Mouse (Mus musculus): Measurements from ENCODE around the gene Vwce. TPM values are rescaled to one million over a fixed set of nuclear protein-coding genes. Genes with fewer than 3 reads are reported as not detected.

Vwce gene
- polyA plus RNA-seq, 1 experiment = 0.11 TPM

DNA sequence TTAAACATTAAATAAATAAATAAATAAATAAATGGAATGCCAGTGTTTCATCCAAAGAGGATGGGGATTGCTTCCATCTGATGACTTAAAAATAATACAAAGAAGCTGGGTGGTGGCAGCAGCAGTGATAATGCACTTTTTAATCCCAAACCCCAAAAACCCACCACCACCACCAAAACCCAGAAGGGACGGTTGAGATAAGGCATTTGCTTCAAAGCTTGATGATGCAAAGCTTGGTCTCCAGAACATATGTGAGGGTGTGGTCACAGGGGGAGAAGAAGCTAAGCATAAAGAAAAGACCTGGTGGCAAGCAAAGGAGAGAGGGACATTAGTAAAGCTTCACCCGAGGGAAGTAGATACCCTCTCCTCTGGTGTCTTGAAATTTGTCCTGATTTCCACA lies 27.9 kb downstream of the Vwce start:
- TF ChIP-seq GATA1 (IDR thresholded peaks at IDR 0.05; ENCODE audit: low read length) (peak; percentile 68), TAL1 (IDR thresholded peaks at IDR 0.05; ENCODE audit: low read length) (peak; percentile 50)
- peaks cover 91% of the 10 kb centered on the region for H3K4me1 ChIP-seq (ENCODE audit: control insufficient read depth)
- no peaks in the 10 kb centered on the region for H3K9me3 ChIP-seq (ENCODE audit: control insufficient read depth, low read length)
- H3K27me3 ChIP-seq (ENCODE audit: control insufficient read depth) = no peaks in the 10 kb centered on the region
- H3K36me3 ChIP-seq (ENCODE audit: control insufficient read depth) = peaks cover 37% of the 10 kb centered on the region
- H3K4me3 ChIP-seq (replicated peaks) = peak overlapping the region; percentile 45

DNA sequence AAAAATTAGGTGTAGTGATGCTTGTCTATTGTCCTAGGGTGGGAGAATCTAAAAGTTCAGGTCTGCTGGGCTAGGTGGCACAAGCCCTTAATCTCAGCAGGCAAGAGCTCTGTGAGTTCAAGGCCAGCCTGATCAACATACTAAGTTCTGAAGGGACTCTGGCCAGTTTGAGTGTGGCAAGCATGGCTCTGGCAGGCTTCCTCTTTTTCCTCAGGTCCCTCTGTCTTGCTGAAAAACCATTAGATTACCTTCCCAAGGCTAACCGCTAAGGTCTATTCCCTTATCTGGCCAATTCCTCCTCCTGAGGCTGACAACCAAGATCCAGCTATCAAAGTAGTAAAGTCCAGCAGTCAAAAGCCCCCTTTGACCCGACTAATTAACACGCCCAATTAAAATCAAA lies 28.7 kb downstream of the Vwce start:
- H3K4me1 ChIP-seq (ENCODE audit: control insufficient read depth) = peaks cover 84% of the 10 kb centered on the region
- peaks cover 35% of the 10 kb centered on the region for H3K36me3 ChIP-seq (ENCODE audit: control insufficient read depth)
- no peak overlapping the region for H3K4me3 ChIP-seq (replicated peaks)
- TF ChIP-seq GATA1 (IDR thresholded peaks at IDR 0.05; ENCODE audit: low read length) (no peak), TAL1 (IDR thresholded peaks at IDR 0.05; ENCODE audit: low read length) (no peak)
- H3K9me3 ChIP-seq (ENCODE audit: control insufficient read depth, low read length) = no peaks in the 10 kb centered on the region
- H3K27me3 ChIP-seq (ENCODE audit: control insufficient read depth) = no peaks in the 10 kb centered on the region

DNA sequence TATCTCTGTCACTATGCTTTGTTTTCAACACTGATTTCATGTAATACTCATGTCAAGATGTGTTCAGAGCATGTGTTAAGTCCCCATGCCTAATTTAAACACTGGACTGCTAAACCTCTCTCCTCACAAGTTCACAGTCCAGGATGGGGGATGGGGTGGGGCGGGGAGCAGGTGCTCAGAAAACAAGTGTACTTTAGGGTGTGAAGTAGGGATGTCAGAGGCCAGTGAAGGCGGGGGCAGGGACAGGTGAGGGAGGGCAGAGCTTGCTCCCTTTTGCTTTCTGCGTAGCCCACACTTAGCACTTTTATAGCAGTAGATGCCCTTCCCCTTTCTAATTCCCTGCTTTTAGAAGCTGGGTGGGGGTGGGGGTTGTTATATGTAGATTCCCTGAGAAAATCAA lies 31.1 kb downstream of the Vwce start:
- H3K9me3 ChIP-seq (ENCODE audit: control insufficient read depth, low read length) = no peaks in the 10 kb centered on the region
- no peak overlapping the region for H3K4me3 ChIP-seq (replicated peaks)
- peaks cover 3% of the 10 kb centered on the region; the same call in 1 of the 2 replicates for H3K27me3 ChIP-seq (ENCODE audit: control insufficient read depth)
- TF ChIP-seq TAL1 (IDR thresholded peaks at IDR 0.05; ENCODE audit: low read length) (no peak), GATA1 (IDR thresholded peaks at IDR 0.05; ENCODE audit: low read length) (no peak)
- peaks cover 20% of the 10 kb centered on the region for H3K36me3 ChIP-seq (ENCODE audit: control insufficient read depth)
- peaks cover 63% of the 10 kb centered on the region for H3K4me1 ChIP-seq (ENCODE audit: control insufficient read depth)

DNA sequence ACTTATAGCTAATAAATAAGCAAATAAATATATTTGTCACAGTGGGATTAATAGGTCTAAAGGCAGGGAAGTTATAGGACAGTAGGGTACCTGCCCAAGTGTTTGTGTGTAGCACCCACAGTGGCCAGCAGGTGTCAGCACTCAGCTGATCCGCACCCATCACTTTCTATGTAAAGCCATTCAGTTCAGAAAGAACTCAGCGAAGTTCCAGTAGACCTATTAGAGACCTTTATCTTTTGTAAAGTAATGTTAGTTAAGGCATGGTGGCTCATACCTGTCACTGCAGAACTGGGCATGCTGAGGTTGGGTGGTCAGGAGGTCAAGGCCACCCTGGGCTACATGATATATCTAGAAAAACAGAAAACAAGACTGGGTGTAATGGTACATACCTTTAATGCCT lies 31.5 kb downstream of the Vwce start:
- TF ChIP-seq GATA1 (IDR thresholded peaks at IDR 0.05; ENCODE audit: low read length) (no peak), TAL1 (IDR thresholded peaks at IDR 0.05; ENCODE audit: low read length) (no peak)

DNA sequence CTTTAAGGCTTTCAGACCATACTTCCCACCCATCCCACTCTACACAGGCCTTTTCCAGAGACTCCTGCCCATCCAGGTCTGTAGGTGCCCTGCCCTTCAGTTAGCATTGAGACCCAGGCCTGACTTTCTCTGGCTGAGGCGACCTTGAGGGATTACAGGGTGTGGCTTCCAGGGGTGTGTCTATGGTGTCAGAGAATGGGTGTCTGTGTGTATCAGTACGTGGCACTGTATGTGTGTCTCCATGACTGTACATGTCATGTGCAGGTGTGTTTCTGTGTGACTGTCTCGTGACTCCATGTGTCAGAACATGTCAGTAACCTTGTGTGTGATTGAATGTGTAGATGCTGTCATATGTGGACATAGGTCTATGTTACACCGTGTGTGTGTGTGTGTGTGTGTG lies 37.3 kb downstream of the Vwce start:
- TF ChIP-seq GATA1 (IDR thresholded peaks at IDR 0.05; ENCODE audit: low read length) = no peak
- no peak for TF ChIP-seq TAL1 (IDR thresholded peaks at IDR 0.05; ENCODE audit: low read length)
- no peaks in the 10 kb centered on the region for H3K36me3 ChIP-seq (ENCODE audit: control insufficient read depth)
- peaks cover 19% of the 10 kb centered on the region for H3K4me1 ChIP-seq (ENCODE audit: control insufficient read depth)
- no peak overlapping the region for H3K4me3 ChIP-seq (replicated peaks)
- no peaks in the 10 kb centered on the region for H3K9me3 ChIP-seq (ENCODE audit: control insufficient read depth, low read length)
- H3K27me3 ChIP-seq (ENCODE audit: control insufficient read depth) = peaks cover 3% of the 10 kb centered on the region; the same call in 1 of the 2 replicates

More for the DNA sequence above, 31.5 kb downstream of the Vwce start:
- Histone ChIP-seq H3K4me3 (replicated peaks) (no peak overlapping the region), H3K9me3 (ENCODE audit: control insufficient read depth, low read length) (no peaks in the 10 kb centered on the region), H3K36me3 (ENCODE audit: control insufficient read depth) (peaks cover 18% of the 10 kb centered on the region), H3K4me1 (ENCODE audit: control insufficient read depth) (peaks cover 60% of the 10 kb centered on the region), H3K27me3 (ENCODE audit: control insufficient read depth) (peaks cover 3% of the 10 kb centered on the region; the same call in 1 of the 2 replicates)

DNA sequence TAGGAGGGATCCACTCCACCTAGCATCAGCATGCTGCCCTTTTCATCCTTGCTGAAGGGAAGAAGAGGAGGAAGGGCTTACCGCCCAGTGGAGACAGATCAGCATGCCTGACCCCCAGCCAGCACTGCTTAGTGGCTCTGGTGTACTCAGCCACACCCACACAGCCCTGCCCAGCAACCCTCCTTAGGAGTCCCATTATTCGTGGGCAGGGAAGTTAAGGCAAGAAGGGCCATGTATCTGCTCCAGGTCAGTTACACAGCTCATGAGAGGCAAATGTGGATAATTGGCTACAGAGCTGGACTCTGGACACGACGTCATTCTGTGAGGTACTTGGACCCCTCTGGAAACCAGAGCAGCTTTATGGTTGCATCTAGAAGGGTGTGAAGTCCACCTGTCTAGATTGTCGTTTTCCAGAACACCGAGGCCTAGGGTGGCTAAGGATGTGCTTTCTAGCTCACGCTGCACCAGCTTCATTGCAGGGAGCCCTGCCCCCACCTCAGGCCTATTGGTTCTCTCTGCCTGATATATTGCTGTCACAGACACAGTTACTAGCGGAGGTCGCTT lies 37.9 kb downstream of the Vwce start:
- Histone ChIP-seq H3K9me3 (ENCODE audit: control insufficient read depth, low read length) (no peaks in the 10 kb centered on the region), H3K27me3 (ENCODE audit: control insufficient read depth) (peaks cover 3% of the 10 kb centered on the region; the same call in 1 of the 2 replicates), H3K36me3 (ENCODE audit: control insufficient read depth) (no peaks in the 10 kb centered on the region), H3K4me1 (ENCODE audit: control insufficient read depth) (peaks cover 22% of the 10 kb centered on the region), H3K4me3 (replicated peaks) (no peak overlapping the region)
- no peak for TF ChIP-seq GATA1 (IDR thresholded peaks at IDR 0.05; ENCODE audit: low read length)
- no peak for TF ChIP-seq TAL1 (IDR thresholded peaks at IDR 0.05; ENCODE audit: low read length)

DNA sequence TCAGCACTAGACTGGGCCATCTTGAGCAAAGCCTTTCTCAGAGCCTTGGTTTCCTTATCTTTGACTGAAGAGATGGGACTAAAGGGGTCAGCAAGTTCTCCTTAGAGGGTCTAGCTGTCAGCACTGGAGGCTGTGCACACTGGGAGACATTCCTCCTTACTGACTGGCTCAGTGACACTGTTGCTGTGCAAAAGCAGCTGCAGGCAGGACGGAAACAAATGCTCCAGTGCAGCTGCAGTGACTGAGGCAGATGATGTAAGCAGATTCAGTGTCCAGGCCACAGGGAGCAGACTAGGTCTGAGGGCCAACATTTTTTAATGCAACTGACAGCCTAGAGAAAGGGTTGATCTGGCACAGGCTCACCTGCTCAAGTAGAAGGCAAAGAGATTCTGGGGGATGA lies 39.3 kb downstream of the Vwce start:
- TF ChIP-seq GATA1 (IDR thresholded peaks at IDR 0.05; ENCODE audit: low read length) = no peak
- no peak for TF ChIP-seq TAL1 (IDR thresholded peaks at IDR 0.05; ENCODE audit: low read length)
- H3K4me3 ChIP-seq (replicated peaks) = no peak overlapping the region
- H3K27me3 ChIP-seq (ENCODE audit: control insufficient read depth) = peaks cover 3% of the 10 kb centered on the region; the same call in 1 of the 2 replicates
- H3K4me1 ChIP-seq (ENCODE audit: control insufficient read depth) = peaks cover 32% of the 10 kb centered on the region
- H3K36me3 ChIP-seq (ENCODE audit: control insufficient read depth) = no peaks in the 10 kb centered on the region
- H3K9me3 ChIP-seq (ENCODE audit: control insufficient read depth, low read length) = no peaks in the 10 kb centered on the region

DNA sequence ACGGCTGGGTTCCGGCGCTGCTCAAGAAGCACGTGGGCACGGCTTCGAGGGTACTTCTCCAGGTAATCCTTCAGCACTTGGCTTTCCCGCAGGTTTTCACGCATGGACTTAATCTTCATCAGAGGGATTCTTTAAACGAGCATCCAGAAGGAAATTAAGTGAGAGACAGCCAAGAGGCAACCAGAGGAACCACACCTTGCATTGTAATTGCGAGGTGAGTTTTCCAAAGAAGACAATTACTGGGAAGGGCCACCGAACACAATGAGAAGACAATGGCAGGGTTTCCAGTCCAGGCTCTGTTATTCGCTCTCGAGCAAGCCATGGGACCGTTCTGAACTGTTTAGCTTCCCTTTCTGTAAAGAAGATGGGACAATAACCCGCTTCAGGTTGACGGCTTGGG lies 42.6 kb downstream of the Vwce start:
- TF ChIP-seq GATA1 (IDR thresholded peaks at IDR 0.05; ENCODE audit: low read length) (no peak), TAL1 (IDR thresholded peaks at IDR 0.05; ENCODE audit: low read length) (no peak)
- no peak overlapping the region for H3K4me3 ChIP-seq (replicated peaks)
- H3K9me3 ChIP-seq (ENCODE audit: control insufficient read depth, low read length) = no peaks in the 10 kb centered on the region
- H3K4me1 ChIP-seq (ENCODE audit: control insufficient read depth) = peaks cover 24% of the 10 kb centered on the region
- H3K27me3 ChIP-seq (ENCODE audit: control insufficient read depth) = peaks cover 2% of the 10 kb centered on the region
- H3K36me3 ChIP-seq (ENCODE audit: control insufficient read depth) = no peaks in the 10 kb centered on the region

DNA sequence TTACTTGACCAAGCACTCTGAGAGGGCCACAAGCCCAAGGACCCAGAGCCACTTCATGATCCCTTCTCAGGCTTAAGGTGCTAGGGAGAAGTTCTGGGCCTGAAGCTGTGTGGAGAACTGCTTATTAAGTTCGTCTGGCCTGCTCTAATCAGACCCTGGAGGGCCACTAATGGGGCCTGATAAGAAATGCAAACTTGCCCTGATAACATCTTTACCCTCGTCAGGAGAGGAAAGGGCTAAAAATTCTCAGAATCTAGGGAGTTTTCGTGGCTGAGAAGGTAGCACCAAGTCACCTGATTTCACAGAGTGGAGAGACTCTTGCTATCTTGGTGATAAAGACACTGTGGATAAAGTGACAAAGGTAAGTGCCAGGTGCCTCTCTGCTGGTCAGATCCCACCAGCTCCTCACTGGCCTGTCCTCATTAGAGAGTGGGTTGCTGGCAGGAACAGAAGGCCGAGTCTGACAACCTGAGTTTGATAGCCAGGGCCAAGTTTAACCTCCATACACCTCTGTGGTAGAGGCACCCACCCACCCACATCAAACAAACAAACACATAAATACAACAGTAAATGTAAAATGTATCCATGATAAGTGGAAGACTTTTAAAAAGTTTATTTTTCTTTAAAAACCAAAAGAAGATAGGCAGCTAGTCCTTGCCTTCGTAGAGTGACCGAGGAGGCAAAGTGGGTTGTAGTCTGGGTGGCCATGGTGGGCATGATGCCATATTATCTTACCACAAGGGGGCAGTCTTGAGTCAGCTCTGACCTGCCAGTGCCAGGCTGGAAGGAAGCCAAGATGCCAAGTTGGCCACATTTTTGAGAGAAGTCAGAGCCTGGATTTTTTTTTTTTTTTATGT lies 44.1 kb downstream of the Vwce start, which contains the start of gene Pga5:
Pga5 (minus strand) TSS at position 157 of the 857 bp plus-strand sequence.
- H3K4me1 ChIP-seq (ENCODE audit: control insufficient read depth) = peaks cover 17% of the 10 kb centered on the region
- TF ChIP-seq TAL1 (IDR thresholded peaks at IDR 0.05; ENCODE audit: low read length) (no peak), GATA1 (IDR thresholded peaks at IDR 0.05; ENCODE audit: low read length) (no peak)
- peaks cover 7% of the 10 kb centered on the region for H3K27me3 ChIP-seq (ENCODE audit: control insufficient read depth)
- no peaks in the 10 kb centered on the region for H3K36me3 ChIP-seq (ENCODE audit: control insufficient read depth)
- H3K4me3 ChIP-seq (replicated peaks) = no peak within 1 kb of the TSS
- H3K9me3 ChIP-seq (ENCODE audit: control insufficient read depth, low read length) = no peaks in the 10 kb centered on the region
